Mouse (Mus musculus) hindbrain, embryonic 11.5 days (tissue): ENCODE results near the gene Nme2. TPM values are rescaled to one million over a fixed set of nuclear protein-coding genes. Genes with fewer than 3 reads are reported as not detected.

Source experiments
- ATAC-seq: fragments of 200-750 bp; cut with Nextera tagmentation; 2 replicates; pipeline ENCODE4 v1.8.0; 2017; ENCODE audit warnings: mild to moderate bottlenecking, moderate TSS enrichment, moderate library complexity; ENCODE audit not compliant: low FRiP score
- DNase-seq: peaks from one replicate; pipeline ENCODE4 v3.0.0-alpha.2; 2015; ENCODE audit warnings: low spot score
- H3K27ac ChIP-seq: fragments of 300-500 bp; sonication (generic); 2 replicates; pipeline ENCODE4 v1.5.1; 2014; ENCODE audit warnings: mild to moderate bottlenecking, low read depth, low read length
- H3K27me3 ChIP-seq: fragments of 300-500 bp; sonication (generic); 2 replicates; pipeline ENCODE4 v1.6.1; 2014; ENCODE audit warnings: mild to moderate bottlenecking, low read length, moderate library complexity, mixed read lengths; ENCODE audit not compliant: control insufficient read depth, insufficient read depth
- H3K36me3 ChIP-seq: fragments of 300-500 bp; sonication (generic); 2 replicates; pipeline ENCODE4 v1.6.1; 2014; ENCODE audit warnings: mild to moderate bottlenecking, low read length, moderate library complexity, mixed read lengths; ENCODE audit not compliant: control insufficient read depth, insufficient read depth
- H3K4me1 ChIP-seq: fragments of 300-500 bp; sonication (generic); replicated peaks from 2 replicates; pipeline ENCODE4 v1.6.1; 2014; ENCODE audit warnings: low read length, mixed read lengths; ENCODE audit not compliant: control insufficient read depth, insufficient read depth
- H3K4me2 ChIP-seq: fragments of 300-500 bp; sonication (generic); replicated peaks from 2 replicates; pipeline ENCODE4 v1.6.1; 2014; ENCODE audit warnings: mild to moderate bottlenecking, low read depth, low read length
- H3K4me3 ChIP-seq: fragments of 300-500 bp; sonication (generic); 2 replicates; pipeline ENCODE4 v1.5.1; 2014; ENCODE audit warnings: low read depth, low read length
- H3K9ac ChIP-seq: fragments of 300-500 bp; sonication (generic); 2 replicates; pipeline ENCODE4 v1.6.1; 2014; ENCODE audit warnings: low read depth, low read length
- H3K9me3 ChIP-seq: fragments of 300-500 bp; sonication (generic); 2 replicates; pipeline ENCODE4 v1.6.1; 2016; ENCODE audit warnings: low read length; ENCODE audit not compliant: control insufficient read depth
- WGBS: fragments of 180-500 bp; shearing (Covaris S2); extraction: QIAGEN DNeasy Blood & Tissue Kit; methylation state at CpG from one replicate; pipeline ENCODE4 v1.1.7; 2014; 5-methylcytosine and 5-hydroxymethylcytosine counted together
- polyA plus RNA-seq: library from polyadenylated mRNA; unstranded; fragments of >200 nt; fragmentation: Nextera tagmentation; extraction: Ambion mirVana; gene quantifications from 2 replicates; pipeline ENCODE4 v1.2.1, GENCODE M21; 2014

Gene Nme2
- polyA plus RNA-seq, 1 experiment from 2014 or later: 140 TPM

DNA sequence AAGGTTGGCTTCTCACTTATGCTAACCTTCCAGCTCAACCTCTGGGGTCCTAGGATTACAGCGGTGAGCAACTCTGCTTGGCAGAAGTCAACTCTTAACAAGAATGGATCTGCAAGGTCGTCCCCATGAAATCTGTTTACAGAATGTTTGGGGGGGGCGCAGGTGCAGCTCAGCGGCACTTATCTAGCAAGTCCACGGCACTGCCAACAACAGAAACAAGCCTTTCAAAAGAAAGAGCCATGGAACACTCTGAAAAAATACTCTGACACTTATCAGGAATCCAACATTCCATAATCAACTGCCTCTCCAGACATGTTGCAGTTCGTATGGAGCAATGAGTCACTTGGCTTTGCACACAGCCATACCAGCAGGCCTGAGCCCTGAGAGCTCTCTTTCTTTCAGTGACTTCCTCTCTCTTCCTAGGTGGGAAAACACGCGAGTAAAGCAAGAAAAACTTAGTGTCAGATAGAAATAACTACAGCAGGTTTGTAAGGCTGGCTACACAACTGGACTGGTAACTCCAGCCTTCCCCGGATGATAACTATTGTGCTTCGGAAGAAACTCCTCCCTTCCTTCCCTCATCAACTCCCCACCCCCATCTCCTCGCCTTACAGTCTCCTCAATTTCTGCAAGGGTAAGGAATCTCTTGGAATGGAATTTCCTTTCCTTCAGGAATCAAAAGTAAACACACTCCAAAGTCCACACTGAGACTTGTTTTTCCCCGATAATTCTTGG, 32.4 kb upstream of the Nme2 start:
- no peak overlapping the region for H3K4me3 ChIP-seq
- no peak overlapping the region for H3K27ac ChIP-seq
- no peaks in the 10 kb centered on the region for H3K27me3 ChIP-seq
- H3K9ac ChIP-seq: no peak overlapping the region
- no peak overlapping the region for H3K4me2 ChIP-seq
- H3K9me3 ChIP-seq: no peaks in the 10 kb centered on the region
- no peaks in the 10 kb centered on the region for H3K36me3 ChIP-seq
- DNase-seq: no peak
- H3K4me1 ChIP-seq: no peaks in the 10 kb centered on the region
- WGBS: 68% methylated on average over 12 of the region's 12 CpGs
- no peak for ATAC-seq

DNA sequence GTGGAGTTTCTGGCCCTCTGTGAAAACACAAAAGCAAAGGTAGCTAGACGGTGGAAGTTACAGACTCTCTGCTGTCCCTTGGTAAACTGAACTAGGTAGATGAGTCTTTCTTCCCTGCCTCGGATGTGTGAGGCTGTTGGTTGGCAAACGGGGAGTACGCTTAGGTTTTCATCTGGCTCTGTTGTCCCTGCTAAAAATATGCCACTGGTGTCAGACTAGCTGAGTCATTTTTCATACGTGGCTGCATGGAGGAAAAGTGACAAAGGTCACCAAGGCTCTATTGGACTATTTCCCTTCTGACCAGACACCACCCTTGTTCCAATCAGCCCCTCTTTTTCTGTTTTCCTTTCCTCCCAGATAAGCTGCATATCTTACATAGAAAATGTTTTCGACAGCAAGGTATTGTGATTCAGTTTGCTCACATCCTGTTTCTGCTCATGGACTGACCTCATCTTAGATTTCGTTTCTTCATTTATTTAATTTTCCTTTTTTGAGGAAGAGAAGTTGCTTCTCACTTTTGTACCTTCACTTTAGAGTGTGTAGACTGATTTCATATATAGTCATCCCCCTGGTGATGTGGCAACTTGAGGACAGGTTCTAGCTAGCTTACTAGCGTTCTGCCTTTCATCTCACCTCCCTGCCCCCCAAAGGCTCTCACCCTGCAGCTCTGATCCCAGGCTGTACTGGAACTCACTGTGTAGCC, 31.7 kb upstream of the Nme2 start:
- no peak overlapping the region for H3K4me3 ChIP-seq
- H3K27ac ChIP-seq: no peak overlapping the region
- no peak overlapping the region for H3K9ac ChIP-seq
- no peaks in the 10 kb centered on the region for H3K27me3 ChIP-seq
- no peak for DNase-seq
- H3K4me1 ChIP-seq: no peaks in the 10 kb centered on the region
- no peak for ATAC-seq
- WGBS: 79% methylated on average over 8 of the region's 8 CpGs
- H3K36me3 ChIP-seq: no peaks in the 10 kb centered on the region
- H3K4me2 ChIP-seq: no peak overlapping the region
- H3K9me3 ChIP-seq: no peaks in the 10 kb centered on the region

DNA sequence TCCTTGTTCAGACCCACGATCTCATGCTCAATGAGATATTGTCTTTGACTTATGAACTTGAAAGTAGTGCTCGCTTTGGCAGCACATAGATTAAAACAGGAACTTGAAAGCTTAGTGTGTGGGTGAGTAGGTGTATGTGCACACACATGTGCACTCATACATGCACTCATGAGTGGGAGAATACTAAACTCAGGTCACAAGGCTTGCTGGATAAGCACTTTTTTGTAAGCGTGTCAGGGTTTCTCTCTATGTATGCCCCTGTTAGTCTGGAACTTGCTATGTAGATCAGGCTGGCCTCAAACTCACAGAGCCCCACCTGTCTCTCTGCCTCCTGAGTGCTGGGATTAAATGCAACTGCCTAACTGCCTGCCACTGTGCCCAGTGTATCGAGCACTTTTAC, 31.0 kb upstream of the Nme2 start:
- Histone ChIP-seq H3K4me1 (no peaks in the 10 kb centered on the region), H3K4me2 (no peak overlapping the region), H3K9ac (no peak overlapping the region), H3K27me3 (no peaks in the 10 kb centered on the region), H3K4me3 (no peak overlapping the region), H3K27ac (no peak overlapping the region), H3K9me3 (no peaks in the 10 kb centered on the region), H3K36me3 (no peaks in the 10 kb centered on the region)
- ATAC-seq (no peak), DNase-seq (no peak)
- WGBS: 87% methylated on average over 4 of the region's 4 CpGs

DNA sequence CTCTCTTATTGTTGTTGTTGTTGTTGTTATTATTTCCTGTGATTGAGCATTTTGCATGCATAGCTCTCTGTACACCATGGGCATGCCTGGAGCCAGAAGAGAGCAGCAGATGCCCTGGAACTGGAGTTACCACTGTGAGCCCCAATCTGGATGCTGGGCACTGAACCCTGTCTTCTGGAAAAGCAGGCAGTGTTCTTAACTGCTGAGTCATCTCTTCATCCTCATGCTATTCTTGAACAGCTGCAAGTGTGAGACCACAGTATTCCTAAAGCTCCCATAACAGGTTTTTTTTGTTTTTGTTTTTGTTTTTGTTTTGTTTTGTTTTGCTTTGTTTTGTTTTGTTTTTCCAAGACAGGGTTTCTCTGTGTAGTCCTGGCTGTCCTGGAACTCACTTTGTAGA, 30.2 kb upstream of the Nme2 start:
- Histone ChIP-seq H3K27me3 (no peaks in the 10 kb centered on the region), H3K4me3 (no peak overlapping the region), H3K9ac (no peak overlapping the region), H3K4me1 (no peaks in the 10 kb centered on the region), H3K36me3 (no peaks in the 10 kb centered on the region), H3K27ac (no peak overlapping the region), H3K4me2 (no peak overlapping the region), H3K9me3 (no peaks in the 10 kb centered on the region)
- no peak for ATAC-seq
- no peak for DNase-seq

DNA sequence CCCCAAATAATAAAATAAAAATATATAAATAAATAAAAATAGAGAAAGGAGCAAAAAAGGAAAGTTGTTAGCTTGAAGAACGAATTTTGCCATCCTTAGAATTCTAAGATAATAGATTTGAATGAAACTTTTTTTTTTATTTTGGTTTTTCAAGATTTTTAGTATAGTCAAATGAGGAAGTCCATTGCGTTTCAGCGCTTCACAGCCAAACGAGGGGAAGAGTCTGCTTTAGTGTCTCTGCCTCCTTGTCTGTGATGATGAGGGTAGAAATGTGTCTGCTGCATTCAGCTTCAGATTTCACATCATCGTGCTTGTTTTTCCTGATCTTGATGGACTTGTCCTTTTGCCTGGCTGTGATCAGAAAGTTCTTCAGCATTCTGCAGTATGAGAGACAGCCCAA, 29.2 kb upstream of the Nme2 start:
- WGBS: 89% methylated on average over 5 of the region's 5 CpGs
- no peaks in the 10 kb centered on the region for H3K27me3 ChIP-seq

DNA sequence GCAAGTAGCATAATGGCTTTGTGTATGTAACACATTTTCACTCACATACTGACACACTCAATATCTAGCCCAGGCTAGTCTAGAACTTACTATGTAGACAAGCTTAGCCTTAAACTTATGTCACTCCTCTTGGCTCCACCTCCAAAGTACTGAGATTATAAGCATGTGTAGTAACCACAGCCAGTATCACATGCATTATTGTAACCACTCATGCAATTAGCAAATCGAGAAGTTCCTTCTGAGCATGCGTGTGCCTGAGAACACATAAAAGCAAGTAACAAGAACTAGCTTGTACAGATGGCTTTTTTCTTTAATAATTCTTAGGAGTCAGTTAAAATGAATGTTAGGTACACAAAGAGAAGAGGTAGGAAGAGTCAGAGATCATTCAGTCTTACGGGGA, 28.6 kb upstream of the Nme2 start:
- no peak overlapping the region for H3K27ac ChIP-seq
- no peak overlapping the region for H3K9ac ChIP-seq
- no peaks in the 10 kb centered on the region for H3K27me3 ChIP-seq
- ATAC-seq (no peak), DNase-seq (no peak)
- 93% methylated on average over 3 of the region's 3 CpGs for WGBS
- no peaks in the 10 kb centered on the region for H3K4me1 ChIP-seq
- H3K36me3 ChIP-seq: no peaks in the 10 kb centered on the region
- no peak overlapping the region for H3K4me2 ChIP-seq
- H3K9me3 ChIP-seq: no peaks in the 10 kb centered on the region
- H3K4me3 ChIP-seq: no peak overlapping the region

More for the DNA sequence above, 29.2 kb upstream of the Nme2 start:
- Histone ChIP-seq H3K4me2 (no peak overlapping the region), H3K4me3 (no peak overlapping the region), H3K4me1 (no peaks in the 10 kb centered on the region), H3K9me3 (no peaks in the 10 kb centered on the region), H3K36me3 (no peaks in the 10 kb centered on the region), H3K9ac (no peak overlapping the region), H3K27ac (no peak overlapping the region)
- DNase-seq (no peak), ATAC-seq (no peak)

DNA sequence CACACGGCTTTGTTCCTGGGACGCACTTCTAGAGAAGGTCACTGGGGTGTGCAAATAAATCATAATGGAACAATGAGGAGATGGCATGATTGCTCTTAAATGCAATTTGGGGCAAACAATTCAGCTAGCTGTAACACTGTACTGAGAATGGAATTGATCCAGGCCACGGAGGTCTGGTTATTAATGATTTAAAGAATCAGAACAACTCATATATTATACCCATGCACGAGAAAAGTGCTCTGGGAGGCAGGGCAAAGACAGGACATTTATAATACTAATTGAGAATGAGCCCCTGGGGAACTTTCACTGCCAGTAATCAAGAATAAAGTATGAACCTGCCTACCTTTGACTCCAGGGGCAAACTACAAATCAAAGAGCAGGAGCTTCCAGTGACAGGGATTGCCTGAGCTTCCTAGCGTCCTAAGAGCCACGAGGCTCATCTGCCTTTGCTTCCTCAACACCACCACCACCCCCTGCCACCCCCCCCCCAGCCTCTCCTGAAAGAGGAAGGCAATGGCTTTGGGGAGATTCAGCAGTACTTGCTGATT, 23.5 kb upstream of the Nme2 start:
- no peak overlapping the region for H3K4me2 ChIP-seq
- H3K27me3 ChIP-seq: no peaks in the 10 kb centered on the region
- no peak overlapping the region for H3K27ac ChIP-seq
- H3K4me3 ChIP-seq: no peak overlapping the region
- ATAC-seq (no peak), DNase-seq (peak; percentile 27)
- no peaks in the 10 kb centered on the region for H3K9me3 ChIP-seq
- H3K4me1 ChIP-seq: no peaks in the 10 kb centered on the region
- 56% methylated on average over 6 of the region's 6 CpGs for WGBS
- H3K36me3 ChIP-seq: no peaks in the 10 kb centered on the region
- no peak overlapping the region for H3K9ac ChIP-seq

DNA sequence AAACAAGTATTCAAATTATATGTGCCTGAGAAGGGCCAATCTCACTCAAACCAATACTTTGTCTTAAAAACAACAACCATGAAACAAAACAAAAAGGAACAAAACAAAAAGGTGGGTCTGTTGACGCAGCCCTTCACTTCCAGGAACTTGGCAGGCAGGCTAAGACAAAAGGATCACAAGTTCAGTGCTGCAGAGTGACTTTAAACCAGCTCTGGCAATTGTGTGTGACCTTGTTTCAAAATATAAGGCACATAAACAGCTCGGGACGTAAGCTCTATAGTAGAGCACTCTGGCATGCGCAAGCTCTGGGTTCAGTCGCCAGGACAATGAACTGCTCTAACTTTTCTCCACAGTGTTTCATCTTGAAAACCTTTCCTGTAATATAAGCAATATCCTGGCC, 16.9 kb upstream of the Nme2 start:
- no peak overlapping the region for H3K4me2 ChIP-seq
- H3K36me3 ChIP-seq: no peaks in the 10 kb centered on the region
- ATAC-seq (no peak), DNase-seq (no peak)
- H3K27me3 ChIP-seq: no peaks in the 10 kb centered on the region
- H3K9me3 ChIP-seq: no peaks in the 10 kb centered on the region
- WGBS: 91% methylated on average over 5 of the region's 5 CpGs
- H3K4me3 ChIP-seq: no peak overlapping the region
- no peak overlapping the region for H3K27ac ChIP-seq
- no peak overlapping the region for H3K9ac ChIP-seq
- no peaks in the 10 kb centered on the region for H3K4me1 ChIP-seq

DNA sequence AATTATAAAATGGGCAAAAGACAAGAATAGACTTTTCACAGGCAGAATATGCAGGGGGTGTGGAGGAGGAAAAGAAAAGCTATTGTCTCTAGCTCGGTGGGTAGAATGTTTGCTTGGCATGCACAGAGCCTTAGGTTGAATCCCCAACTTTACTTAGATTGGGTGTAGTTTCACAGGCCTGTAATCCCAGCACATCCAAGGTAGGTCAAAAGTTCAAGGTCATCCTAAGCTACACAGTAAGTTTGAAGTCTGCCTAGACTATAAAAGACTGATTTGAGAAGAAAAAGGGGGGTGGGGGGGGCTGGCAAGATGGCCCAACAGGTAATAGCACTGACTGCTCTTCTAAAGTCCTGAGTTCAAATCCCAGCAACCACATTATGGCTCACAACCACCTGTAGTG, 13.7 kb upstream of the Nme2 start:
- 80% methylated on average over 1 of the region's 1 CpGs for WGBS
- DNase-seq: no peak

More for the DNA sequence above, 13.7 kb upstream of the Nme2 start:
- H3K27me3 ChIP-seq: no peaks in the 10 kb centered on the region
- H3K4me1 ChIP-seq: no peaks in the 10 kb centered on the region
- no peak overlapping the region for H3K4me3 ChIP-seq
- no peaks in the 10 kb centered on the region for H3K9me3 ChIP-seq
- no peak for ATAC-seq
- H3K27ac ChIP-seq: no peak overlapping the region
- H3K36me3 ChIP-seq: 0 out of 2 replicates have a peak, but pooled peaks cover 6% of the 10 kb centered on the region
- H3K9ac ChIP-seq: no peak overlapping the region
- no peak overlapping the region for H3K4me2 ChIP-seq
